17 mouse cellular contexts compared by ENCODE assay signal in the genomic region with DNA sequence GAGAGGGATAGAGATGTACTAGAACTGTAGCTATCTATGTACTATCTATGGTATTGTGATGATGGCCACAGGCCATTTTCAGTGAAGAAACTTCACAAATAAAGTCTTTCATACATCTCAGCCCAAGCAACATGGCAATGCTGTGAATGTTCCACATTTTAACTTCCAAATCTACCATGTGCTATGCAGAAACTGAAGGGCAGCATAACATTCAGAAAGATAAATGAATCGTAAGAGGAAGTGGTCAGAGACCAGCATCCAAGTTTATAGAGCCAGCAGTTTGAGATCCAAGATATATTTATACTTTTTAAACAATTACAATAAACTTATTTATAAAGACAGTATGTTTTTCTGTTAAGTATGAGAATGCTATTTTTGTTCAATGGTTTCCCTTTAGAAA.
"Had no signal": no experiment of that assay in that cellular context is flagged by ENCODE, and none has a peak within 500 bp of the region (broad histone marks: within the 10 kb centered on the region; RNA-seq: fewer than 3 reads in every experiment).

No protein-coding gene starts in this region.

- H3K4me3 ChIP-seq: lung, embryonic 15.5 days; megakaryocyte, embryonic 14.5 days; midbrain, embryonic 13.5 days; midbrain, embryonic 15.5 days; neural tube, embryonic 12.5 days; stomach, embryonic 15.5 days had no signal

- H3K4me2 ChIP-seq: lung, embryonic 15.5 days; midbrain, embryonic 11.5 days; midbrain, embryonic 13.5 days; midbrain, embryonic 15.5 days; neural tube, embryonic 12.5 days; stomach, embryonic 15.5 days had no signal

- H3K27ac ChIP-seq: lung, embryonic 15.5 days; macrophage; midbrain, embryonic 13.5 days; midbrain, embryonic 15.5 days; neural tube, embryonic 12.5 days; stomach, embryonic 15.5 days; stomach, postnatal 0 days had no signal

- DNase-seq: lung, adult 2 months; lung, postnatal 14 days; lung, postnatal 36 days; right cerebral cortex, postnatal 14 days; thymus, adult 18-20 months; thymus, postnatal 14 days; thymus, postnatal 36 days had no signal

- H3K27me3 ChIP-seq: lung, embryonic 15.5 days; megakaryocyte, embryonic 14.5 days; midbrain, embryonic 13.5 days; midbrain, embryonic 15.5 days; neural tube, embryonic 12.5 days; stomach, embryonic 15.5 days had no signal

- H3K9ac ChIP-seq: lung, embryonic 15.5 days; midbrain, embryonic 13.5 days; midbrain, embryonic 15.5 days; neural tube, embryonic 12.5 days; stomach, embryonic 15.5 days had no signal

- H3K36me3 ChIP-seq: lung, embryonic 15.5 days; midbrain, embryonic 13.5 days; midbrain, embryonic 15.5 days; neural tube, embryonic 12.5 days; stomach, embryonic 15.5 days had no signal

- H3K9me3 ChIP-seq: lung, embryonic 15.5 days; megakaryocyte, embryonic 14.5 days; midbrain, embryonic 13.5 days; midbrain, embryonic 15.5 days; neural tube, embryonic 12.5 days; stomach, embryonic 15.5 days had no signal

- ATAC-seq: lung, postnatal 0 days; midbrain, embryonic 13.5 days; midbrain, embryonic 15.5 days had no signal

- H3K4me1 ChIP-seq: midbrain, embryonic 13.5 days; midbrain, embryonic 15.5 days; neural tube, embryonic 12.5 days had no signal
